Comparison of ENCODE assay signal across 23 mouse cellular contexts in the genomic region with DNA sequence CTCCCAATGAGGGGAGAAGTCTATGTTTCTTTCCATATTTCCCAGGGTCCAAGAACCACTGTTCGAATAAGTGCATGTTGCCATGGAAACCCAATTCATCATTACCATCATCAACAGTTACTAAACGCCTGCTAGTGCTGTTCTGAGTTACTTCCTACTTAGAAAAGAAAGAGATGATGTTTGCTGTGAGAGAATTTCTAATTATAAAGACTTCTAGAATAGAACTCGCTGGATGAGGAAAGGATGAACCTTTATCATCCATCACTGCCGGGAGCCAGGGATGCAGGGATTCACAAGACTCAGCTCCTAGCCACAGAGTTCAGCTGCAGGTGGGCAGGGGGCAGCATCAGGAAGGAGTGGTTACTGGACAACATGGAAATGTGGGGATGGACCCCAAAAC. TPM values are rescaled to one million over a fixed set of nuclear protein-coding genes. Genes with fewer than 3 reads are reported as not detected.
DNase-seq lines count a peak whose midpoint lies in the region; ATAC-seq lines count a peak whose summit lies in the region.
"Had no signal": no experiment of that assay in that cellular context is flagged by ENCODE, and none has a peak within 500 bp of the region (broad histone marks: within the 10 kb centered on the region; RNA-seq: fewer than 3 reads in every experiment).

No protein-coding gene starts in this region.

- ATAC-seq in frontal cortex, adult (ENCODE audit: low TSS enrichment): peak; percentile 83
- ATAC-seq: activated CD4-positive, CD25-positive, alpha-beta regulatory T cell, adult 4 months; hindbrain, embryonic 16.5 days; inflammation-experienced regulatory T-cells, adult 6 months; Patski had no signal

- DNase-seq in frontal cortex, postnatal 25 days (ENCODE audit: low spot score in 2 of 2): no peak
- peak; percentile 19 to 40 for DNase-seq in left cerebral cortex, adult 9 months (ENCODE audit: low spot score in 2 of 2)
- no peak for DNase-seq in left cerebral cortex, adult 8-10 months (ENCODE audit: low spot score in 2 of 2)
- peak; percentile 41 to 59 for DNase-seq in right cerebral cortex, postnatal 10 days (ENCODE audit: low spot score in 2 of 2)
- DNase-seq in right cerebral cortex, postnatal 36 days (ENCODE audit: low spot score in 2 of 2): no peak
- no peak for DNase-seq in c-Kit-positive CD71-positive TER-119-positive erythroid progenitor cells, embryonic 14.5 days (ENCODE audit: low spot score)
- DNase-seq: adrenal gland, postnatal 14 days; cerebellum, adult 11 months; cerebellum, adult 8-10 months; cerebellum, postnatal 14 days; gastrocnemius, postnatal 36 days; heart, adult 11 months; heart, postnatal 10 days; heart, postnatal 4 days had no signal

RNA-seq across cellular contexts. Expression of a gene that starts 36.7 kb away (rescaled TPM):
- not detected for total RNA-seq in left cerebral cortex, adult 8-10 months (2022)
- total RNA-seq: adrenal gland, adult 18-20 months; adrenal gland, postnatal 14 days; CH12.LX; common myeloid progenitor, adult 5-6 weeks; gastrocnemius, adult 8-10 months; gastrocnemius, postnatal 36 days; heart, postnatal 10 days; heart, postnatal 4 days had no signal

RNA-seq across cellular contexts. Expression of a gene that starts 51.4 kb away (rescaled TPM):
- not detected for total RNA-seq in left cerebral cortex, adult 8-10 months (2022)
- total RNA-seq: adrenal gland, adult 18-20 months; adrenal gland, postnatal 14 days; CH12.LX; common myeloid progenitor, adult 5-6 weeks; gastrocnemius, adult 8-10 months; gastrocnemius, postnatal 36 days; heart, postnatal 10 days; heart, postnatal 4 days had no signal

Comparison
In these comparisons a context has a peak if more than half of its experiments do, and no peak if none do; other contexts are left out.
1. DNase-seq: peak in left cerebral cortex, adult 9 months (2 of 2) and right cerebral cortex, postnatal 10 days (2 of 2); none in frontal cortex, postnatal 25 days (0 of 2), left cerebral cortex, adult 8-10 months (0 of 2), right cerebral cortex, postnatal 36 days (0 of 2) and c-Kit-positive CD71-positive TER-119-positive erythroid progenitor cells, embryonic 14.5 days (single experiment).